Mouse (Mus musculus) gastrocnemius, adult 18-20 months (tissue): ENCODE measurements at regions not wholly inside any gene's neighbourhood (a gene's known extent, or its start where the extent isn't known, plus 50 kb on each side); places are given as distances from the start of the nearest gene placed in this dataset.

ENCODE experiments used
- DNase-seq: peaks from one replicate; pipeline ENCODE4 v3.0.0; 2021; ENCODE audit warnings: low spot score

DNA sequence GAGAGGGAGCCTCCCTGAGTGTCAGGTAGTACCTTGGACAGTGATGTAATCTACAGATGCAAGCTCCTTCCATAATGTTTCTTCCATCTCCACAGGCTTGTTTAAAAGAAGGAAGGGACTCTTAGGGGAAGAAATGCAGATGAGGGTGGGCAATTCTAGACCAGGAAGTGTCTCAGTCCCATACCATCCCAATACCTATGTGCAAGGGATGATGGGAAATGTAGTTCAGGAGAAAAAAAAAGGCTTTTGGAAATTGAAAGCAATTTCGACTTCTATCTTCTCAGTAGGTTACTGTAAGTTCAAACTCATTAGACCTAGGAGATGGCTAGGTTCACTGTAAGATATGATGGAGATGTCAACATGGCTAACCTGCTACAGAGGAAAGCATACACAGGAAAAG is 68.3 kb downstream of the Cd83 start:
- DNase-seq = no peak

DNA sequence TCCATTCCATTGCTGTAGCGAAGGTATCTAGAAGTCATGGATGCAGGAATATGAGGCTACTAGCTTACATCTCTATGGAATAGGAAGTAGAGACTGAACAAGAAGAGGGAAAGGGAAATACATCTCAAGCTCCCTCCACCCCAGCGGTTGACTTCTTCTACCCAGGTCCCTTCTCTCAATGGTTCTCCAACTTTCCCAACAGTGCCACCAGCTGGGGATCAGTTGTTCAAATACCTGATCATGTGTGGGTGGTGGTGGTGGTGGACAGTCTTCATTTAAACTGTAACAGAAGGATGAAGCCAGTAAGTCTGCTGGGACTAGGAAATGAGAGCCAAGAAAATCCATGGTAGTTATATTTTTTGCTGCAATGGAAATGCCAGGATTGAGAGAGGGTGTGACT is 70.4 kb downstream of the Cd83 start:
- no peak for DNase-seq

DNA sequence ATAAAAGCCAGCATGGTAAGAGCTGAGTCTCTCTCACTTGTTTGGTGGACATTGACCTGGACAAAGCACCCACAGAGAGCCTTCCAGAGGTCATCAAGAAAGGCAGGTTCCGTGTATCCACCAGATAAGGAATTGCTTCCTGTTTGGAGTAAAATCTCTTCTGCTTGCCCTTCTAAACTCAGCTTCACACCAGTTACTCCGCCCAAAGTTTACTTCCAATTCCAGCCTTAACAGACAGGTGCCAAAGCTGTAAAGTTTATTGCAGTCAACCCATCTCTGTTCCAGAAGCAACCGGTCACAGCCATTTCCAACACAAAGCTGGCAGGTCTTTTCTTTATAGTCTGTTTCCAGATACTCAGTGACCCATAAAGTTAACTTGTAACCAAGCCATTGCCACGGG is 76.4 kb downstream of the Cd83 start:
- DNase-seq = no peak

DNA sequence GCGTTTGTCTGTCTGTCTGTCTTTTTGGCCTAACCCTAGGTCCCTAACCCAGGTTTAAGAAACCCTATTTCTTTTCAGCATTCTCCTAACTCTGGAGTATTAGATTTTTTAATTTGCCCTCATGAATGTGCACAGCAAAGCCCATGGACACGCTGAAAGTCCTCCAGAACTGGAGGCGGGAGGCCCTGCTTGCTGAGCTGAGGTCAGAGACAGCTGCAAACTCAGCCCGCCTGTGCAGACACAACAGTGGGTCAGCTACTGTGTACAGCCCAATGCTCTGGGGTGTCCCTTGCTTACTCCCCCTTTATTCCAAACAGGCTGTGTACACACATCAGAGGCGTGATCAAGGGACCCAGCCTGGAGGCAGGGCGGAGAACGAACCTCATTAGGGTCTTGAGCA is 76.8 kb downstream of the Cd83 start:
- DNase-seq = no peak

DNA sequence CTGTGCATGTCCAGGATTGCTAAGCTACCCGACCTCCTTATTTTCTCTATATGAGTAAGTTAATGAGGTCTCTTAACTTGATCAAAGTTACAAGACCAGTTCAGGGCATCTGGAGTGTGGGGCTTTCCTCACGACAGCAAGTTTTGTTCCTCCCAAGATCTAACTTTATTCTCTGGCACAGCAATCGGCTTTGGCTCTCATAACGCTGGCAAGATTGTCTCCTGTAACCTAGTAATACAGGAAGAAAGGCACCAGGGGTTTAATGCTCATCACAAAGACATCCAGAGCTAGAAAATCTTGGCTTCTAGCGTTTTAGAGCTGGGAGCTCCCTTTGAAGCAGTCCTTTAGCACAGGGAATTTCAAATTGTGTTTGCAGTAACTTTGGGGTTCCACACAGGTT is 77.5 kb downstream of the Cd83 start:
- peak; percentile 31 for DNase-seq

DNA sequence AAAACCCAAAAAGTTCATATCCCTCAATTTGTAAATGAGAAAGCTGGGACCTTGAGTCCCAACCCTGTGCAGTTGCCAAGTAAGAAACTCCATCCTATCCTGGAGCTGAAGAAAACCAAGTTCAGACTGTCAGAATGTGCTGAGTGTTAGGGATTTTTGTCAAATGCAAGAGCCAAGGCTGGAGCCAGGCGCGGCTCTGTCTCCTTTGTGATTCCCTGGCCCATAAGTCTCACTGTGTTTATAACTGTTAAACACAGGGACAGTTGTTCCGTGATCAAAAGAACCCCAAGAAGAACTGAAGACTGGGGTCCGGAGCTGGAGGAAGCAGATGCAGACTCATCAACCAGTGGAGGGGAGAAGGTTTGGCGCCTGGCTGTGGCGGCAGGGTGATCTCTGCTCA is 78.0 kb downstream of the Cd83 start:
- DNase-seq = no peak

DNA sequence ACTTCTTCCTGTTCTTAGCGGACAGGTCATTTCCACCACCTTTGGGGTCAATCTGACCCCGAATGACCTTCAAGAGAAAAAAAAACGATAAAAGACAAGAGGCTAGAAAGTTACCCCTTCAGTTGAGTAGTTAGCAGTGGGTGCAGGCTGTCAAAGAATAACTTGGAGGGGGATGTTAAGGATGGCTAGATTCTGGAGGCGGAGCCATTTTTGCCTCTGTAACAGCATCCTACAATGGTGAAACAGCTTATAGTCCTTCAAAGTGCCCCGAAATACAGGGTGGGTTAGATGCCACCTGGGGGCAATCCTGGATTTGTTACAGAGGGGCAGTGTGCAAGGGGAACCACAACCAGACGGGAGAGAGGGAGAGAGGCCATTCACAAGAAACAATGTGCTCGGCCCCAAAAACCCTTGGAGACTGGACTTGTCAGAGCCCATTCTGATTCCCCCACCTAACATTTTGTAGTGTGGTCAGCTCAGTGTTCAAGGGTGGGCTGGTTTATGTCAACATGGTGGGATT is 79.1 kb downstream of the Cd83 start:
- DNase-seq = no peak

DNA sequence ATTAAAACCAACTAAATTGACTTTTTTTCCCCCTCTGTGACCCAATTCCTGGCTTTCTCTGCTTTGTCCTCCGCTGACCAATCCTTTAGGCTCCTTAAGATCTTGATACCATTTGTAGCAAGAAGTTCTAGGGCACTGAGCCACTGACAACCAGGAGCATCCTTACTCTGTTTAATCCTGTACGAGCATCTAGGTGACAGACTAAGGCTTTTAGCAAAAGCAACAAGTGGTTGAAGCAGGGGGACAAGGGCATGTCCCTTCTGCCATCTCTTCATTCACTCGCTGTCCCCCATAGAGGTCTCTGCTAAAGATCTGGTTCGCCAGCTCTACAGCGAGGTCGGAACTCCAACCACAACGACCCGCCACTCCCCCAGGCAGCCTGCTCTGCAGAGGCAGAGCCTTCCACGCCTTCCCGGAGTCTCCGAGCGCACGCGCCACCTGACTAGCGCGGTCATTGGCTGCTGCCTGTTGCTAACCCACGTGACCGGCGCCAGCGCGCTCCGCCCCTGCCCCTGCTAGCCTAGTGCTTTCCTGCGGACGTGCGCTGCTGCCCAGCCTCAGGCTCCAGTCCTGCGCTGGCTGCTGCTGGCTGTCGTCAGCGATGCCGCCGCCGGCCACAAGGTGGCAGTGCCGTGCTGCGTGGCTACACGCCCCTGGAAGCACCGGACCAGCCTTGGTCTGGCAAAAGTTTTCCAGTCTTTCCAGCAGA is 79.7 kb downstream of the Cd83 start:
- peak; percentile 99 for DNase-seq

DNA sequence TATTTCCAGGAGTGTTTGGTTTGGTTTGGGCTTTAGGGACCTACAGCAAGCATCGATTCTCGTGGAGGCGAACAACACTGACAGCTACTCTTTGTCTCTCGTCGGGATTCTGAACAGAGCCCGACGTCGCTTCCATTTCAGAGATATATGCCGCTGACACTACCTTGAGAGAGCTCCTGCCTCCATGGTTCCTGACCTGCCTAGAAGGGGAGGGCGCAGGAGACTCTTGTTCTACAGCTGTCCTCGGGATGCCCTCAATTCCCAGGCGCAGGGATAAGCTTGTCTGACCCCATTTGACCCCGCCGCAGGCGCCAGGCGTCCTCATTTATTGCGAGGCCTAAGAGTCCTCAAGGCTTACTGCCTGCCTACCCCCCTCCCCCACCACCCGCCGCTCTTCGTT is 80.5 kb downstream of the Cd83 start:
- DNase-seq = peak; percentile 23

DNA sequence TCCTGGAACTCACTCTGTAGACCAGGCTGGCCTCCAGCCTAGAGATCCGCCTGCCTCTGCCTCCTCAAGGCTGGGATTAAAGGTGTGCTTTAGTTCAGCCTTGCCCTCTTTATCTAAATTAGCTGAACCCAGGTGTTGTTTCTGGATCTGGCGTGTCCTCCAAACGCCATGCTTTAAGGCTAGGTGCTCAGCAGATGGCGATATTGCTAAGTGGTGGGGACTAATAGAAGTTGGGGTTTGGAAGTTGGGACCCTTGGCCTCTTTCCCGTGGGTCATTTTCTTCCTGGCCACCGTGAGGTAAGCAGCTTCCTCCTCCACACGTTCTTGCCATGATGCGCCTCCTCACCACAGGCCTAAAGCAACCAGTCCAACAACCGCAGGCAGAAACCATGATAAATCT is 91.3 kb downstream of the Cd83 start:
- DNase-seq = no peak

DNA sequence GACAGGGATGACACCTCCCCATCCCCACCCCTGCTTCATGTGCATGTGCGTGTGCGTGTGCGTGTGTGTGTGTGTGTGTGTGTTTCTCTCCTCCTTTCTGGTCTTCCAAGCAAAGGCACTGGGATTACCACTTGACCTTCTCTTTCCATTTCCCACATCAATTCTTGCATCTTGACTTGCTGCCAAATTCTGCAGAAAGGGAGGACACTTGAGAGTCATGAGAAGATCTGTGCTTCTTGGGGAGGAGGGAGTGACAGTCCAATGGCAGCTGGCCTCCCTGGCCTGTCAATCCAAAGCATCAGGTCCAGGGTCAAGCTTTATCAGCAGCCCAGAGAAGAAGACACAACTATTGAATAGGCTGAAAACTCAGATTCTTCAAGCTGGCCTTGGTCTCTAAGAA is 102.7 kb downstream of the Cd83 start:
- peak; percentile 5 for DNase-seq

DNA sequence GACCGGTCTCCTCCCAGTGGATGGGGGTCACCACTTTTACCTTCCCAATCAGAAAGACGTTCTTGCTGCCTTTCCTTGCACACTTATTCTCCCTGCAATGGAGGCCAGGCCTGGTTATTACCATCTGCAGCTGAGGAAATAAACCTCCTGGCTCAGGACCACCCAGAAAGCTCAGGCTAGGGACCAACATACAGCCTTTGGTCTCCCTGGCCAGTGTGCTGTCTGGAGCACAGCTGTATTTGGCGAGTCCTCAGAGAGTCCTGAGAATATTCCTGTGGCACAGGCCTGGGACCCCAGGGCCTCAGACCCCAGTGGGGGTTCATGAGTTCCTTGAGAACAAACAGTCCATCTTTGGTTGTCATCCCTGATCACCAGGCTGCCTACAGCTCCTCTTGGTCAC is 107.4 kb downstream of the Cd83 start:
- no peak for DNase-seq

DNA sequence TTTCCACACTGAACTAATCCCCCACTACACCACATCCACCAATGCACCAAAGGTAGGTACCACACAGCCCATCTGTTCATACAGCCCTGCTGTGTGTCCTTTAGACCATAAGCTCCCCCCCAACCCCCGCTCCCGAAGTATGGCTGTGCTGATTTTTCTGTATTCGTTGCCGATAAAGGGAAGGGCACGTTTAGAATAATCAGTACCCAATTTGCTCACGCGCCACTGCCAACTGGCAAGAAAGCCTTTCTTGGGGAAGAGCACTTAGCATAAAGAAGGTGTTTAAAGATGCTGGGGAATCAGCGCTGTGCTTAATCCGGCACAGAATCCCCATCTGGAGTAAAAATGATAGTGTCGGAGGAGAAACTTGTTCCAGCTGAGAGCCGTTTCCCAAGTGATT is 111.4 kb downstream of the Cd83 start:
- DNase-seq = no peak

DNA sequence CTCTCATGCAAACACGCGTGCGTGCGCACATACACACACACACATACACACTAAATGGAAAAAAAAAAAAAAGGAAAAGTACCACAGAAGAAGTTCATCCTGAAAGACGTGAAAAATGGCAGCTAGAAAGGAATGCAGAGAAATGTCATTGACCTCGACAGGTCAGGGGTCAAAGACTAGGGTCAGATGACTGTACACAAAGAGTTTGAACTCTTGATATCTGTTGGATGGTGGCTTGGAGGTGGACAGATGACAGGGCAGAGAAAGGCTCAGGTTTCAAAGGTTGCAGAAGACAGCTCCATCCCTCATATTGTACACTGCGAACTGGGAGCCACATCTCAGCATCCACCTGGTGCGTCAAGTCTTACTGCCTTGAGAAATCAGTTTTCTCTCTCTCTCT is 112.5 kb downstream of the Cd83 start:
- DNase-seq = no peak

DNA sequence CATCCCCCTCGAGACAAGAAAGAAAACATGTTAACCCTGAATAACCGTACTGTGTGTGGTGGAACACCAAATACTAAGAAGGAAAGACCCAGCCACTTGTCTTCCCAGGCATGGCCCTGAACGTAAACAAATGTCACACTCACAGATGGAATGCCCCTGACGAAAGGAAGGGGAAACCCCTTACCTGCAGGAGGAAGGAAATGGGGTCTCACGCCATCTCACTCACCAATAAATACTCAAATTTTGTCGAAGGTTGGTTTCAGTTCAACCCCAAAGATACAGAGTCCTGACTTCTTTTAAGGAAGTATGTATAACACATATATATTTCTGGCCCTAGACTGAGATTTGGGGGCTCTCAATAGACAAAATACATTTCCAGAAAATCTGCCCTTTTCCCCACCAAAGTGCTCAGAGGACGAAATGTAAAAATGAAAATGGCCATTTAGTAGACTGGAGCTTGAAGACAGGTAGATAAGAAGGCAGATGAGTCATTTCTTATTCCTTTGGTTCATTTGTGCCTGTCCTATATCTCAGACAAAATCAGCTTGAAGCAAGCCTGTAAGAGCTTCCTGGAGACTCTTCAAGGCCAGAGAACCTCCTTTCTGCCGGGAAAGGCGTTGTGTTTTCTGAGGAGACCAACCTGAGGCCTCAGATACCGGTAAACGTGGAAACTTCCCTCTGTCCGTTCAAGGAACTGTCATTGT is 114.1 kb downstream of the Cd83 start:
- DNase-seq = no peak

DNA sequence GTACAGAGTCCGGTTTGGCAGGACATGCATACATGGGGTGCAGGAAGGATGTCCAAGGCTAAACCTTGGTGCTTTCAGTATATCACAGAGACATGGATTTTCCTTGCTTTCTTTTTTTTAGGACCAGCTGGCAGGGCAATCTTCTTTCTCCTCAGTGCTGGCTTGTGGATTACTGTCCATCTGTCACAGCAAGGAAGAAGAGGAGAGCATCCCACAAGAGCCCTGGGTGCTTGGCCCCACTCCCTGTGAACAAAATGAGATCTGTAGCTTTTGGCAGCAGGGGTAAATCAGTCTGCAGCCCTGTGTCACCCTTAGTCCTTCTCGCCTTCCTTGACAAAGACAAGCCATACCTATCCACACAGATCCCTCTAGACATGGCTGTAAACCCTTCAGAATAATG is 115.5 kb downstream of the Cd83 start:
- DNase-seq = no peak

DNA sequence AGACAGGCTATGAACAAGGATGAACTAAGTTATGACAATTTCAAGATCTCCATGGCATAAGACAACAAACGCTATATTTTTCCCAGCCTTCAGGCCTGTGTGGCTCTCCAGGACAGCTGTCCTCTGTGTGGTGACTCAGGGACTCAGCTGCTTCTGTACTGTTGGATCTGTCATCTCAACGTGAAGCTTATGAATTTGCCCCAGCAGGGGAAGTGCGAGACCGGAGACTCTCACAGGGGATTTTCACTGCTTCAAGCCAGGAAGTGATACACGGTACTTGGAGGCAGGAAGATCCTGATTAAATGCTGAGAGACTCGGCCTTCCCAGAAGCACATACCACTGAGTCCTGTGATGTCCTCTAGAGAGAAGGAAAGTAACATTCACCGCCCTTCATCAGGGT is 116.2 kb downstream of the Cd83 start:
- no peak for DNase-seq

DNA sequence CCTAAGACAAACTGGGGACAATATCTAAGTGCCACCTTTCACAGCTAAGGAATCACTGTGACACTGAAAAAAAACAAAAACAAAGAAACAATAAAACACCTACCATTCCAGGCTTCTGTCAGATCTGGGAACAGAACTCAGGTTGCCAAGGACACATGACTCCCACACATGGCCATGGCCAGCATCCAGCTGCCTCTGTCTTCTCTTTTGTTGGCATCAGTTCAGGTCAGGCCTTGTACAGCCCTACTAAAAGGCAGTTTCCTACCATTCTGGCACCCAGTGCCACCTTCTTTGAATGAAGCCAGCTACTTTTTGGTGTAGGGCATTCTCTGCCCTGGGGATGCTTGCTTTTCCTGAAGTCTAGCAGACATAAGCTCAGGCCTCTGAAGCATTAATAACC is 118.8 kb downstream of the Cd83 start:
- DNase-seq = no peak

DNA sequence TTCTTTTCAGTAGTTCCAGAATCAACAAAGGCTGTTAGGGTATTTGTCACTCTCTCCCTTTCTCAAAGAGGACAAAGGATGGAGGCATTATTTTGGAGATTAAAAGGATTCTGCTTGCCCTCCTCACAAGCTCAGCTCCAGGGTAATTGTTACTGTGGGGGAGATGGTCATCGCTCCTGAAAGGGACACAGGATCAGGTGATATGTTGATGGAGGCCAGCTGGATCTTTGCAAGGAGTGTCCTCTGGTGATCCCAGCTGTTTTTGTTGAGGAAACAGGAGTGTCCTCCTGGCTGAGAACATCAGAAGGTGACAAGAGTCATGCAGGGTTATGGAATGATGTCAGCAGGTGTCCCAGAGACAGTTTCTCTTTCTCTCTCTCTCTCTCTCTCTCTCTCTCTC is 119.7 kb downstream of the Cd83 start:
- DNase-seq = no peak

DNA sequence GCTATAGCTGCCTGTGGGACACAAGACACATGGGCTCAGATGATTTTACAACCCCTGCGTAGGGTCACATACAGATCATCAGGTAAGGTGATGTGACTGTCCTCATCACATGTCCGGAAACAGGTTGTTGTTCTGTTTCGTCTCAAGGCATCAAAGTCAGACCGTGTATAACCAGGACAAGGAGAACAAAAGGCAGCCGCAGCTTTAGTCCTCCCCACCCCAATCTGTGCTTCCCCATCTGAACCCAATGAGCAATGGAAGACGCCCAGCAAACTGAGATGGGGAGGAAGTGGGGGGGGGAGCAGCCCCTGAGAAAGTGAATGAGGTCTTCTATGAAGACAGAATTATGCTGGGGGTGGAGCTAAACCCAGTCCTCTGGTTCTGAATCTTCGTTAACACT is 121.7 kb downstream of the Cd83 start:
- DNase-seq = no peak

DNA sequence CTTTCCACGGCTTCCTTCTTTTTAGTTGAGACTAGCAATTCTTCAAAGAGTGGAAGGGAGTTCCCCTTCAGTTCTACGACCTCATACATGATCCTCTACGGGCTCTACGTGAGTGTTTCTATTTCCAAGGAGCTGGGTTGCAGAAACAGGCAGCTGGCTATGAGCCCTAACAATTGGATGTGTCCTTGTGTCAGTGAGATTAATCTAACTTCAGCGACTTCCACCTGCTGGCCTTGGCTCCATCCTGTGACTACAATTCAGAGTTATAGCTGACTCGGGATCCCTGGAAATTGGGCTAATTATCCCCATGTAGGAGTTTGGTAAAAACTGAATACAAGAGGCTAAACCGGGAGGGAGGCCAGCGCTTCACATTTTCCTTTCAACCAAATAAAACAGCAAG is 122.8 kb downstream of the Cd83 start:
- no peak for DNase-seq

DNA sequence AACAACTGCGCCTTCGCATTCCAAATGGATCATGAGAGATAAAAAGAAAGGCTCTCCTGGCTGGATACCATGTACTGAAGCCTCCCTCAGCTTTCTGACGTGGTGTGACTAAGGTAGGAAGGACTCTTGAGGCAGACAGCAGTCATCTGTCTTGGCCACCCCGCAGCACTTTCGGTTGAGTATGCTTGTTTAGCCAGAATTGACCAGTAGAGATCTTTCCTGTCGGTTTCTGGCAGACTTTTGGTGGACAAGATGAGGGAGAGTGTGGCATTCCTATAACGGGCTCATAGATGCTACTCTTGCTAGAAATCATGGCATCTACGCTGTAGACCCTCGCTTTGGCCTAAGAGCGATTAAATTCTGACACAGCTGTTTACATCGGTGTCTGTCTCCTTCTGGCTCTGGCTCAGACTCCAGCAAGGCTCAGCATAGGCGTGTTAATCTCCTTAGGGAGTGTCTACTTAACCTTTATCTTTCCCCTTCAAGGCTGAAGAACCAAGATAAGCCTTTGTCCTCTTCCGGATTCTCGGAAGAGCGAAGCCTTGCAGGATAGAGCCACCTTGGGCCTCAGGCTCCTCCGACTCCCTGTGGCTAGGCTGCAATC is 123.6 kb downstream of the Cd83 start:
- no peak for DNase-seq

DNA sequence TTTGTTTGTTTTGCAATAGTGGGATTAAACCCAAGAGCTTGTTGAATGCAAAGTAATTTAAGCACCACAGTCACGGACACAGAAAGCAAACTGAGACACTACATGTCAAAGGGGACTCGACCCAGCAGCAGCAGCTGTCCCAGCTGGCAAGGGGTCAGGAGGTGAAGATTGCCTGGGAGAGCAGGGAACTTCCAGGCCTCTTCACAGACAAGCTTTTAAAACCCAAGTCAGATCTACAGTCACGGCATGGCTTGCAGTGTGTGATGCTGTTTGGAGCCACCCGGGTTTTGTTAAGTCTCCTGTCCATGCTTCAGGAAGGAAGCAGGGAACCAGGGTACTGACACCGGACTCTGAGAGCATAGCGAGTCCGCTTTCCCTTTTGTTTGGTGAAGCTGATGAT is 125.4 kb downstream of the Cd83 start:
- no peak for DNase-seq
